Mouse (Mus musculus): Measurements from ENCODE around the gene Rph3al.
A peak's percentile ranks its signal among the peaks of the same experiment; 100 is the strongest.

Rph3al gene

GRCm38 (mm10) chr11:75938379-75938906 is at the start of gene Rph3al:
Gene Rph3al (minus strand): TSS chr11:75938429.
- no peak for DNase-seq (ENCODE audit: low read depth, low spot score)

GRCm38 (mm10) chr11:75985948-75986347 is 47.7 kb upstream of the Rph3al start:
- DNase-seq (ENCODE audit: low read depth, low spot score), result no peak

- DNase-seq (ENCODE audit: low read depth, low spot score), result no peak
These were observed 46.4 kb upstream of the Rph3al start for GRCm38 (mm10) chr11:75984581-75984980.

GRCm38 (mm10) chr11:75983194-75983593 is 45.0 kb upstream of the Rph3al start:
- DNase-seq (ENCODE audit: low read depth, low spot score), result peak; percentile 68

- DNase-seq (ENCODE audit: low read depth, low spot score), result no peak
These were observed 42.2 kb upstream of the Rph3al start for GRCm38 (mm10) chr11:75980413-75980812.

GRCm38 (mm10) chr11:75978051-75978450 is 39.8 kb upstream of the Rph3al start:
- DNase-seq (ENCODE audit: low read depth, low spot score), result no peak

- DNase-seq (ENCODE audit: low read depth, low spot score), result no peak
These were observed 38.5 kb upstream of the Rph3al start for GRCm38 (mm10) chr11:75976748-75977147.

GRCm38 (mm10) chr11:75973988-75974387 is 35.8 kb upstream of the Rph3al start:
- peak; percentile 44 for DNase-seq (ENCODE audit: low read depth, low spot score)

GRCm38 (mm10) chr11:75972916-75973567 is 34.8 kb upstream of the Rph3al start:
- DNase-seq (ENCODE audit: low read depth, low spot score), result no peak

GRCm38 (mm10) chr11:75972188-75972587 is 34.0 kb upstream of the Rph3al start:
- DNase-seq (ENCODE audit: low read depth, low spot score), result no peak

GRCm38 (mm10) chr11:75970629-75971028 is 32.4 kb upstream of the Rph3al start:
- peak; percentile 27 for DNase-seq (ENCODE audit: low read depth, low spot score)

- no peak for DNase-seq (ENCODE audit: low read depth, low spot score)
These were observed 30.5 kb upstream of the Rph3al start for GRCm38 (mm10) chr11:75968761-75969160.

GRCm38 (mm10) chr11:75966401-75967372 is 28.5 kb upstream of the Rph3al start:
- peak; percentile 84 for DNase-seq (ENCODE audit: low read depth, low spot score)

GRCm38 (mm10) chr11:75965674-75966400 is 27.6 kb upstream of the Rph3al start:
- DNase-seq (ENCODE audit: low read depth, low spot score), result no peak

GRCm38 (mm10) chr11:75964476-75964730 is 26.2 kb upstream of the Rph3al start:
- DNase-seq (ENCODE audit: low read depth, low spot score), result no peak

- peak; percentile 80 for DNase-seq (ENCODE audit: low read depth, low spot score)
These were observed 25.7 kb upstream of the Rph3al start for GRCm38 (mm10) chr11:75963730-75964475.

- no peak for DNase-seq (ENCODE audit: low read depth, low spot score)
These were observed 23.6 kb upstream of the Rph3al start for GRCm38 (mm10) chr11:75961782-75962181.

GRCm38 (mm10) chr11:75957124-75957832 is 19.0 kb upstream of the Rph3al start:
- DNase-seq (ENCODE audit: low read depth, low spot score), result no peak

GRCm38 (mm10) chr11:75956651-75957050 is 18.4 kb upstream of the Rph3al start:
- no peak for DNase-seq (ENCODE audit: low read depth, low spot score)

- DNase-seq (ENCODE audit: low read depth, low spot score), result no peak
These were observed 16.7 kb upstream of the Rph3al start for GRCm38 (mm10) chr11:75954896-75955295.

GRCm38 (mm10) chr11:75951895-75952294 is 13.7 kb upstream of the Rph3al start:
- DNase-seq (ENCODE audit: low read depth, low spot score), result no peak

Measured in R1 (cell line).